Mouse (Mus musculus) G1E (cell line): ENCODE measurements around the gene Prrx2. TPM values are rescaled to one million over a fixed set of nuclear protein-coding genes. Genes with fewer than 3 reads are reported as not detected.

Experiments used
- ATAC-seq: 2 replicates; pipeline ENCODE4 v1.8.0; 2016; ENCODE audit warnings: mild to moderate bottlenecking; ENCODE audit not compliant: insufficient number of reproducible peaks, poor library complexity, low FRiP score, severe bottlenecking; ENCODE audit errors: extremely low read depth
- DNase-seq: peaks from one replicate; pipeline ENCODE4 v3.0.0; 2012; ENCODE audit warnings: low spot score
- H3K27me3 ChIP-seq: 2 replicates; pipeline ENCODE4 v1.6.1; 2012; ENCODE audit warnings: mild to moderate bottlenecking, low read length, inconsistent platforms; ENCODE audit not compliant: insufficient read depth
- H3K36me3 ChIP-seq: replicated peaks from 2 replicates; pipeline ENCODE3; 2012; ENCODE audit warnings: mild to moderate bottlenecking, inconsistent platforms
- H3K4me1 ChIP-seq: 2 replicates; pipeline ENCODE4 v1.6.1; 2012; ENCODE audit warnings: low read depth, low read length, inconsistent platforms, mixed read lengths; ENCODE audit not compliant: insufficient read depth
- H3K4me3 ChIP-seq: 2 replicates; pipeline ENCODE4 v1.5.1; 2012; ENCODE audit warnings: low read depth, mild to moderate bottlenecking, inconsistent platforms, low read length, moderate library complexity, mixed read lengths
- H3K9me3 ChIP-seq: replicated peaks from 2 replicates; pipeline ENCODE4 v1.6.1; 2012; ENCODE audit warnings: inconsistent platforms
- CTCF ChIP-seq: IDR thresholded peaks from 2 replicates; pipeline ENCODE4 v1.5.1; 2012; ENCODE audit warnings: low read depth, low read length, inconsistent platforms, mixed read lengths
- GATA1 ChIP-seq: IDR thresholded peaks from 2 replicates; pipeline ENCODE4 v1.6.1; 2012; ENCODE audit warnings: borderline replicate concordance, low read length, inconsistent platforms, mixed read lengths
- GATA2 ChIP-seq: IDR thresholded peaks from 2 replicates; pipeline ENCODE4 v1.6.1; 2012; ENCODE audit warnings: low read depth, low read length, inconsistent platforms, borderline replicate concordance
- POLR2AphosphoS5 ChIP-seq: IDR thresholded peaks from 2 replicates; pipeline ENCODE4 v1.6.1; 2012; ENCODE audit warnings: low read depth, low read length, inconsistent platforms; ENCODE audit not compliant: insufficient replicate concordance
- TAL1 ChIP-seq: conservative IDR thresholded peaks from 2 replicates; pipeline ENCODE4 v1.6.1; 2012; ENCODE audit warnings: low read depth, low read length, inconsistent platforms, mixed read lengths
- polyA plus RNA-seq: library from polyadenylated mRNA; stranded (reverse); fragments of >175 nt; gene quantifications from 2 replicates; pipeline ENCODE4 v1.2.3, GENCODE M21; 2012
- total RNA-seq, 2 experiments: library from RNA; stranded (forward) in 1 of 2; stranded (reverse) in 1 of 2; fragments of 200-1000 nt in 1 of 2; fragments of >200 nt in 1 of 2; fragmentation: Nextera tagmentation in 1 of 2; gene quantifications; 2 replicates each; pipeline ENCODE4 v1.2.3; 2014 to 2017

Gene Prrx2
- total RNA-seq (2014; fragmentation: Nextera tagmentation) (not detected in 2 replicates), total RNA-seq (2017) (0.23 TPM in 1 of 2 replicates, not detected in the other), polyA plus RNA-seq (not detected in 2 replicates)

- TF ChIP-seq GATA1: no peak
- no peak for TF ChIP-seq TAL1
- no peak for TF ChIP-seq GATA2
- TF ChIP-seq CTCF: no peak
- TF ChIP-seq POLR2AphosphoS5: no peak
- Histone ChIP-seq H3K27me3 (peaks cover 12% of the 10 kb centered on the region), H3K4me1 (peaks cover 33% of the 10 kb centered on the region), H3K9me3 (no peaks in the 10 kb centered on the region), H3K36me3 (no peaks in the 10 kb centered on the region), H3K4me3 (no peak within 1 kb of the TSS)
- ATAC-seq (no peak), DNase-seq (no peak)
Measured at GRCm38 (mm10) chr2:30834373-30835022, at the start of gene Prrx2. TSS of gene Prrx2 (plus strand) at chr2:30834972.

GRCm38 (mm10) chr2:30787466-30787865, 47.3 kb upstream of the Prrx2 start:
- H3K4me1 ChIP-seq: peaks cover 15% of the 10 kb centered on the region
- H3K4me3 ChIP-seq: no peak overlapping the region
- H3K9me3 ChIP-seq: no peaks in the 10 kb centered on the region
- no peak for DNase-seq
- peaks cover 77% of the 10 kb centered on the region for H3K27me3 ChIP-seq
- no peak for TF ChIP-seq POLR2AphosphoS5
- no peak for ATAC-seq
- H3K36me3 ChIP-seq: no peaks in the 10 kb centered on the region

- Histone ChIP-seq H3K4me1 (peaks cover 39% of the 10 kb centered on the region), H3K36me3 (no peaks in the 10 kb centered on the region), H3K27me3 (peaks cover 57% of the 10 kb centered on the region), H3K4me3 (no peak overlapping the region), H3K9me3 (no peaks in the 10 kb centered on the region)
- no peak for DNase-seq
- no peak for TF ChIP-seq GATA2
- no peak for TF ChIP-seq TAL1
- no peak for TF ChIP-seq POLR2AphosphoS5
- no peak for TF ChIP-seq CTCF
- TF ChIP-seq GATA1: no peak
- no peak for ATAC-seq
Measured at GRCm38 (mm10) chr2:30792061-30792460, 42.7 kb upstream of the Prrx2 start.

DNA sequence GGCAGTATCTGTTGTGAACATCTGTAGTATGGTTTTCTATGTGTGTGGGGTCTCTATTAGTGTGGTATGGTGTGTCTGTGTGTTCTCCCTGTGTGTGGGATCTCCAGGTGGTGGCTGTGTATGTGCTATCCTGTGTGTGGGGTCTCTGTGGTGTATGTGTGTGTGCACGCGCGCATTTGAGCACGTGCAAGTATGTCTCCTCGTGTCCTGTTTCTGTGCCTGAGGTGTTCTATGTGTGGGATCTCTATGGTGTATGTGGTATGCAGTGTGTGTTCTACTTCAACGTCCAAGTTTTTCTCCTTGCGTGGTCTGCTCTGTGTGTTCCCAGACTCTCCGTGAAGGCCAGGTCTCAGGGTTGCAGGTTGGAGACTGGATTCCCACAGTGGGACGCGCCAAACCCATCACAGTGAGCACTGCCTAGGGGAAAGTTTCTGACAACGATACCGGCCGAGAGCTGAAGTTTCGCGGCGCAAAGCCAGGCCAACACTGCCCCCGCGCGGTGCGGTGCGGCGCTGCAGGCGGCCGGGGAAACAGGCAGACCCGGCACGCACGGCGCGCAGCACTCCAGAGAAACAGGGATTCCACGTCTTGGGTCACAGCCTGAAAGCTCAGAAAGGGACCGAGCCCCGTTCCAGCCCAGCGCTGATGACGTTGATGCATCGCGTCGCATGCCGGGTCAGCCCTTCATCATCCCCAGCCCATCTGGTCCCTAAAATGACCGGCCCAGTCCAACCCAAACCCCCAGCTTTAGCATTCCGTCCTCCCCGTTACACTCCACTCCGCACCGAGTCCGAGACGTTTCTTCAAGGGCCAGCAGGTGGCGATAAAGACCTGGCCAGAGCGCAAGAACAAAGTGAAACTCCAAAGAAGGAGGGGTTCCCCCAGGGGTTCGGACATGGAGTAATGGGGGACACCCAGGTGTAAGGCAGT, 40.3 kb upstream of the Prrx2 start:
- Histone ChIP-seq H3K36me3 (no peaks in the 10 kb centered on the region), H3K4me3 (peak overlapping the region; percentile 71), H3K4me1 (peaks cover 40% of the 10 kb centered on the region), H3K27me3 (peaks cover 64% of the 10 kb centered on the region), H3K9me3 (no peaks in the 10 kb centered on the region)
- peak; percentile 46 for ATAC-seq
- peak; percentile 85 for DNase-seq
- TF ChIP-seq GATA1: no peak
- TF ChIP-seq POLR2AphosphoS5: no peak
- peak; percentile 95 for TF ChIP-seq CTCF
- TF ChIP-seq TAL1: no peak
- TF ChIP-seq GATA2: no peak

- peaks cover 40% of the 10 kb centered on the region for H3K4me1 ChIP-seq
- no peak for DNase-seq
- no peak for TF ChIP-seq TAL1
- TF ChIP-seq POLR2AphosphoS5: no peak
- TF ChIP-seq GATA2: no peak
- no peak for TF ChIP-seq CTCF
- no peak for TF ChIP-seq GATA1
- peak overlapping the region; percentile 17; the same call in 1 of the 2 replicates for H3K4me3 ChIP-seq
- peaks cover 69% of the 10 kb centered on the region for H3K27me3 ChIP-seq
- H3K9me3 ChIP-seq: no peaks in the 10 kb centered on the region
- H3K36me3 ChIP-seq: no peaks in the 10 kb centered on the region
- no peak for ATAC-seq
Measured at GRCm38 (mm10) chr2:30795271-30795888, 39.4 kb upstream of the Prrx2 start.

DNA sequence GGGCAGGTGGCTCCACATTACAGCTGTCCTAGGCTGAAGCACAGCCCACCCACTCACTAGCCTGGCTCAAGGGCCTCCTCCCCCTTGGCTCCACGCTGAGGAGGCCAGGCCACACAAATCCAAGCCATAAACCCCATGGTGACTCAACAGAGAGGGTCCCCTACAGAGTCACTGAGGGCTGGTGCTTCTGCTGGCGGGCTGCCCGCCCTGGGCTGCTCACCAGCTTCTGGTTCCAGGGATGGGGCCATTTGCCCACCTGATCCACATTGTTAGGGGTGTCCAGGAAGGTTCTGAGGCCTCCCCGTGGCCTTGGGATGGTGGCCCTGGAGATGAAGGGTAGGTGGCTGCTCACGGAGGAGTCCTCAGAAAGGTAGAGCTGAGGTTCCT, 38.9 kb upstream of the Prrx2 start:
- peaks cover 69% of the 10 kb centered on the region for H3K27me3 ChIP-seq

More for the DNA sequence above, 38.9 kb upstream of the Prrx2 start:
- Histone ChIP-seq H3K36me3 (no peaks in the 10 kb centered on the region), H3K9me3 (no peaks in the 10 kb centered on the region), H3K4me1 (peaks cover 40% of the 10 kb centered on the region), H3K4me3 (no peak overlapping the region; the same call in 1 of the 2 replicates)
- TF ChIP-seq POLR2AphosphoS5 (no peak), TAL1 (no peak), GATA2 (no peak), GATA1 (no peak), CTCF (no peak)
- DNase-seq (no peak), ATAC-seq (no peak)
